Mouse (Mus musculus) testis, adult 2 months (tissue): Measurements from ENCODE around the gene Slc4a1.

Source experiments
- CTCF ChIP-seq: fragments of 200-500 bp; IDR thresholded peaks from 2 replicates; pipeline ENCODE4 v1.5.1; 2012; ENCODE audit warnings: low read depth, mild to moderate bottlenecking, inconsistent platforms, low read length, moderate library complexity; ENCODE audit not compliant: control insufficient read depth, insufficient read depth, insufficient replicate concordance
- POLR2A ChIP-seq: fragments of 200-500 bp; IDR thresholded peaks from 2 replicates; pipeline ENCODE4 v1.6.1; 2012; ENCODE audit warnings: low read depth, mild to moderate bottlenecking, inconsistent platforms, low read length, moderate library complexity; ENCODE audit not compliant: control insufficient read depth

- TF ChIP-seq CTCF (no peak), POLR2A (no peak)
These were observed 51.7 kb downstream of the Slc4a1 start for GRCm38 (mm10) chr11:102314321-102314720.
